Mouse (Mus musculus) adrenal gland, adult 8-10 months (tissue): Measurements from ENCODE around the gene Crhbp. TPM values are rescaled to one million over a fixed set of nuclear protein-coding genes. Genes with fewer than 3 reads are reported as not detected.

ENCODE experiments used
- DNase-seq: peaks from one replicate; pipeline ENCODE4 v3.0.0; 2022
- total RNA-seq, 4 experiments: library from RNA; stranded (reverse); gene quantifications; 2 replicates each; pipeline ENCODE4 v1.2.4; 2022

Crhbp gene
- not detected for total RNA-seq

DNA sequence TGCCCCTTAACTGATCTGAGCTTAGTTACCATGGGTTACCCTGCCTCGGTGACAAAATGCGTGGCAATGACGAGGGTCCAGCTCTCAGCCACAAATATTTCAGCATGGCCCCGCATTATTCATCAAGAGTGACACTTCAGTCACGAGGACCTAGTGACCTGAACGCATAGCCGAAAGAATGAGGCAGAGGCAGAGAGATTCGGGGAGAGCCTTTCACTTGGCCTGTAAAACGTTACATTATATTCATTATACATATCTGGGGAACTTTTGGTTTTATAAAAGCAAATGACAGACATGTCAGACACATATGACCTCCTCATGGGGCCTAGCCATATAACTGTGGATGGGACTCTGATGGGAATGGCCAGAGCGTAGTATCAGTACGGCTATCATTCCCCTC, at the start of gene Crhbp:
Gene Crhbp, minus strand, starts transcription at position 101 of the 400 bp plus-strand sequence.
- no peak for DNase-seq

DNA sequence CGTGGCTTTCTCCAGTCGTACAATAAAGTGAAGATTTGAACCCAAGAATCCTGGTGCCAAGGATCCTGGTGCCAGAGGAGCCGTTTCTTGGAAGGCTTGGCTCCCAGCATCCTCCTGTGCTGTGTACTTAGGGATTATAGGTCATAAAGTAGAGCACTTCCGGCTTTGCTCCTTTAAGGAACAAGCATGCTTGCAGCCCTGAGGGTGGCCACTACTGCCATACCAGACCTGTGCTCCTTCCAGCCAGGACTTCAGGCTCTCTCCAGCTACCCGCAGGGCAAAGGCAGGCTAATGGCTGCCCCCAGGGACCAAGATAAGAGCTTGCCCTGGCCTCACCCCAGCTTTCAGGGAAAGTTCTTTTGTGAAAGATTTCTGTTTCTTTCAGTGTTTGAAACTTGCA, 48.6 kb upstream of the Crhbp start:
- no peak for DNase-seq

DNA sequence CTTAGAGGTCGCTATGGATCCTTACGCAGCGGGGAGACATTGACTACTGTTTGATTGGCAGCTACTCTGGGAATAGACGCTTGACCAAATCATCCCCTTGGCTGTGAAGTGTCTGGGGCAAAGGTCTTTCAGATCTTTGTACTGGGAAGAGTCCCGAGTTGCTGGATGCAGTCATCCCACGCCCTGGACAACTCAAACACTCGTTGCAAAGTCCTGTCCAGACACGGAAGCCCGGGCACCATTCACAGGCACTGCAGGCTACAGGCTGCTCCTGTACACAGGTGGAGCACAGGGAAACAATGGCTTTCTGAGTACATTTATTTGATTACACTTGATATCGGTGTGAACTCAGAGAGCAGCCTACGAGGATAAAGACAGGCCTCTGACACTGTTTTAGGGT, 46.6 kb upstream of the Crhbp start:
- no peak for DNase-seq

DNA sequence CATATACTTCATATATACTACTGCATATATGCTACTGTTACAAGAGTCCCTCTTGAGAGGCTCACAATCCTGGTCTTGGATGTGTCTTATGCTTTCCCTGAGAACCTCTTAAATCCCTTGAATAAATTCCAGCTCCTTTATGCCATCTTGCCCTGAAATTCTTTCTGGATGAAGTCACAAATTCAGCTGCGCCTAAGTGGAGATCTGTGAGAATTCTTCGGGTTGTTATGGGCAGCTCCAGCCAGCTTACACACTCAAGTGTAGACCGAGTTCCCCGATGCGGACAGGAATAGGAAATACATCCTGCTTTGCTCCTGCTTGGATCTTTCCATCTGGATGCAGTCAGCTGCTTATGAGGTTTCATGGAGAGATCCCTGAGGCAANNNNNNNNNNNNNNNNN, 39.9 kb upstream of the Crhbp start:
- no peak for DNase-seq

DNA sequence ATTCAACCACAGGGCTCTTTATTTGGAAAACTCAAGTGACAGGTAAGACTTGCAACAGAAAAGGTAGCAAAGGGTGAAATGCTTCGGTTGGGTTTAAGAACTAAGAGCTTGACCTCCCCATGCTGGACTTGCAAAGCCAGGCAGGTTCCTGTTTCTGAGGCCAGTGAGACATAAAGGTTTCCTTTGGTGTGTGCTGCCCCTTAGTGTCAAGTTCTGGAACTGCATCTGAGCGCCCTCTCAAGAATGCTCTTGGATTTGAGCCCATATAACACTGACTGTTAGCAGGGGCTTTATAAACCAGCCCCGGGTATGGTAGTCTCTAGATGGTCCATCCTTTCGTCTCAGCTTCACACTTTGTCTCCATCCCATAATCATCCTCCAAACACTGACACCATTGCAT, 36.7 kb upstream of the Crhbp start:
- peak; percentile 26 for DNase-seq

DNA sequence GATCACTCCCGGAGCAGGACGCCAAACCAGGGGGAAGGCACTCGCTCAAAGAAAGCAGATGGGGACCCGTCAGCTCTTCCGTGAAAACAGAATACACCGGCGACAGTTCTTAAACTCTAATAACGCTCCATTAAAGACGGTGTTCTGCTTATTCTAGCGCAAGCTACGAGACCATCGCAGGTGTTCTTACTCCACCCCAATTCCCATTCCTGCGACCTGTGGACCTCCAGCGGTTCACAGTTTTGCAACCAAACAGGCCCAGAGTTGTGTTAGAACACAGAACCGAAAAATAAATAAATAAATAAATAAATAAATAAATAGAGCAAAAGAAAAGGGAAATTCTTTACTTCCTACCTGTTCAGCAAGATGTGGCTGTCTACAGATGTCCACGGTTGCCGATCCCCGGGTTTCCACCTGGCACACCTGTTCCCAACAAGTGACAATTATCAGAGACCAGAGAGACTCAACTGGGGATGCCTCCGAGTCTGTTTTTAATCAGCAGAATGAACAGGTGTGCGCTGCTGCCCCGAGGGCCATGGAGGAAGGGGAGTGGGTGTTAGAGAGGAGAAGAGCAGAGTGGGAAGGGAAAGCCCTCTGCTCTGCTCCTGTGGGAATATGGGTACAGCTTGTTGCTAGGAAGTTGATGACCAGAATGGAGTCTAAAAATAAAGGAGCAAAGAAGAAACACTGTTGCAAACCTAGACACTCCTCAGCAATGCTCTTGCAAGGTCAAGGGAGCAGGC, 34.1 kb upstream of the Crhbp start, which contains the start of gene S100z:
Gene S100z, minus strand, starts transcription at position 51 of the 743 bp plus-strand sequence.
- no peak for DNase-seq

DNA sequence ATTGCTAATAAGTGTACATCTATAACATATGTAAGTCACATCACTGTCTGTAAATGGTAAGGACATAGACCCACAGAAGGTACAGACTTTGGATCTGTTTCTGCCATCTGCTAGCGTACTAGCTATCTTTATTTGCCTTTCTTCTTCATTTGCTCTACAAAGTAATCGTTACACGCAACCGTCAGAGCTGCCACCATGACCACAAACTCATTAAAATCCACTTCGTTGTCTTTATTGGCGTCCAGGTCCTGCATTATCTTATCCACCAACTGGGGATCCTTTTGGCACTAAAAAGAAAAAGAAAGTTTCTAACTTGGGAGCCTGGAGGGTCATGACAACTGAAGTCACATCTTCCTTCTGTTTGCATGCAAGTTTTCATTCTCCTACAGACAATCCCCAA, 32.4 kb upstream of the Crhbp start:
- no peak for DNase-seq

DNA sequence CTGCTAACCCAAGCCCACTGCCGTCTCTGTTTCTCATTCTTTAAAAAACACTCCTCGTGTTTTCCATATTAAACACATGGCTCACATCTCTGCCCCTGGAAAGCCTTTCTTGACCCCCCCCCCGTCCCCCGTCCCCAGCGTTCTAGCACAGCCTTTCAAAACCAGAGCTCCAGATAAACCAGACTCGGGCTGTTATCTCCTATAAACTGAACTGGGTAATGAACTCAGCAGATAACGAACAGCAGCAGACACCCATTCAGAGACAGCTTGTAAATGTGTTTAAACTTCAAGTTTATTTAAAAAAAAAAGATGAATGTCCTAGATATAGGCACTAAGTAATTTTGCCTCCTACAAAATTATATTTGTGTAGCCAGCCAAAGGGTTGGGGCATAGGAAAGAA, 30.4 kb upstream of the Crhbp start:
- no peak for DNase-seq

DNA sequence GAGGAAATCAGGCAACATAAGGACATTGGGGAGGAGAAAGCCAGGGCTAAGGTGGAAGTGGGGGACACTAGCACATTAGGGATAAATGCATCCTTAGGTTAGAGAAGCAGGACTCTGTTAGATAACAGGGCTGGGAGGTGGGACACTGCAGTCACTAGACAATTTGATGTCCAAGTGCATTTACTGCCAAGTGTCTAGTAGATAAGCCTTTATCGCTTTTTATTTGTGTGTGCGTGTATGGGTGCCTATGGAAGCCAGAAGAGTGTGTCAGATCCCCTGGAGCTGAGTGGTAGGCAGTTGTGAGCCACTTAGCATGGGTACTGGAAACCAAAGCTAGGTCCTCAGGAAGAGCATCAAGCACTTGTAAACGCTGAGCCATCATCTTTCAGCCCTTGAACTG, 29.6 kb upstream of the Crhbp start:
- DNase-seq = no peak

DNA sequence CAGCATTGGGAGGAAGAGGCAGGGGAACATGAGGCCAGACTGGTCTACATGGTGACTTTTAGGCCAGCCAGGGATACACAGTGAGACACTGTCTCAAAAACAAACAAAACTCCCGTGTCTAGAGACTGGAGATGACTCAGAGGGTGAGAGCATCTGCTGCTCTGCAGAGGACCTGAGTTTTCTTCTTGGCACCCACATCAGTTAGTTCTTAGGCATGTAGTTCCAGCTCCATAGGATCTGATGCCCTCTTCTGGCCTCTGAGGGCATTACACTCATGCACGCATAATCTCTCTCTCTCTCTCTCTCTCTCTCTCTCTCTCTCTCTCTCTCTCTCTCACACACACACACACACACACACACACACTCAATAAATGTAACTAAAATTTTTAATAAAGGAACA, 26.2 kb upstream of the Crhbp start:
- DNase-seq = no peak

DNA sequence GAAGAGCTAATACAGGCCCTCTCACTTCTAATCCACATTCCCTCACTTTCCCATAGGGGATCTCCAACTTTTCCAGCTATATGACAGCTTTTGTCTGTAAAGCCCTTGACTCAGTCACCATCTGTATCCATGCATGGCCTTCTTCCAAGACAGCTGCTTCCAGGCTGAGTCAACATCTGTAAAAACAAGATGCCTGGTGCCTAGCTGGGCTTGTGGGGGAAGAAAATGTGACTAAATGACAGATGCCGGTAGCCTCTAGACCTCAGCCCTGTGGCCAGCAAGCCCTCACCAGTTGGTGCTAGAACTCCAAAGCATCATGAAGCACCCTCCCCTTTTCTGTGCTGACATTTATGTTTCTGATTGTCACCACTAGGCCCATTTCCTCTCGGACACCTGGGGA, 6.8 kb upstream of the Crhbp start:
- no peak for DNase-seq

DNA sequence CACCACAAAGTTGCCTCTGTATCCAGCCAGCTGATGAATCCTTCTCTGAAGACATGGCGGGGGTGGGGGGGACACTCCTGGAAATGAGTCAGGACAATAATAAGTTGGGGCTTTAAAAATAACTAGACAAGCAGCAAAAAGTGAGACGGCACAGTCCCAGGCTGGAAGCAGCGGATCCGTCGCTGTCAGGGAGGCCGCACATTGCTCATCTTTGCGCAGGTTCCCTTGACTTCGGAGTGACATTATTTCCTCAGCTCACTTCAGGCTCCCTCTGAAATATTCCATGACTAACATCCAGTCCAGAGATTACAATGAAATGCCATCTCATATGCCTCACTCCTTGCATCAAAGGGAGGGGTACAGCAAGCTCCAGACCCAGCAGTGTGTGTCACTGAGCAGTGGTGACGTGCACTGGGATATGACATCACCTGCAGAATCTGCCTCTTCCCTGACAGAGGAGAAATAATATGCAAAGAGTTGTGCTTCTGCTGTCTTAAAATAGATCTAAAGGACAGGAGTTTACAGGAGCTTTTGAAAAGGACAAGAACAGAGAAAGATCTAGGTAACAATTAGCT, 6.0 kb upstream of the Crhbp start:
- no peak for DNase-seq

DNA sequence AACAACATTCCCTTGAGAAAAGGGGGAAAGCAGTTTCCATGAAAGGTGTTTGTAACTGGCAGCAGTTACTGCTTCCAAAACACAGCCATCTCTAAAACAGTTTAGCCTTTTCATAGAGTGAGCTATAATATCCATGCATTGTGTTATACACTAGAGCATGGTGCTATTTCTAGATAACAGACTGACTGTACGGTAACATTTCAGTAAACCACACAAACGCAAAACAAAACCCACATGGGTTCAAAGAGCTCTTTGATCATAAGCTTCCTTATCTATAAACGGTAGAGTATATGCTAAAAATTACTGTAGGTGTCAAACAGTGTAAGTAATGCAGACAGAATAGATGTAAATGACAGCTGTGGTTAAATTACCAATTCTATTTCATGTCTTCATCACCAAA, 5.0 kb upstream of the Crhbp start:
- no peak for DNase-seq

DNA sequence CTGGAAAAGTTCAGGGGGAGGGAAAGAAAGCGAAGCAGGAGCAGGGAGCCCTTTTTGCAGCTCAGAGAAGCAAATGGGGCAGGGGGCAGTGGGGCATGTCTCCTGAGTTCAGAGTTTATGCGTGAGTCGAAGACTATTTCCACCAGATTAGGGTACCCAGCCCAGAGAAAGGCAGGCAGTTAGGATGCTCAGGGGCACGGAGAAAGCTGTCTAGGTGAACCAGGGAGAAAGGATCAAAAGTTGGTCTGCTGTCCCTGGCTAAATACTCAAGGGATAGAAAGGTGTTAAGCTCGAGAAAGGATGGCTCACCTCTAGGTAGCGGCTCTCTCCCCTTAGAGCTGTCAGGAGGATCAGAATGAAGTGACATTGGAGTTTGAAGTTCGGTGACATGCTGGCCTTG, 433 bp downstream of the Crhbp start:
- DNase-seq = no peak

DNA sequence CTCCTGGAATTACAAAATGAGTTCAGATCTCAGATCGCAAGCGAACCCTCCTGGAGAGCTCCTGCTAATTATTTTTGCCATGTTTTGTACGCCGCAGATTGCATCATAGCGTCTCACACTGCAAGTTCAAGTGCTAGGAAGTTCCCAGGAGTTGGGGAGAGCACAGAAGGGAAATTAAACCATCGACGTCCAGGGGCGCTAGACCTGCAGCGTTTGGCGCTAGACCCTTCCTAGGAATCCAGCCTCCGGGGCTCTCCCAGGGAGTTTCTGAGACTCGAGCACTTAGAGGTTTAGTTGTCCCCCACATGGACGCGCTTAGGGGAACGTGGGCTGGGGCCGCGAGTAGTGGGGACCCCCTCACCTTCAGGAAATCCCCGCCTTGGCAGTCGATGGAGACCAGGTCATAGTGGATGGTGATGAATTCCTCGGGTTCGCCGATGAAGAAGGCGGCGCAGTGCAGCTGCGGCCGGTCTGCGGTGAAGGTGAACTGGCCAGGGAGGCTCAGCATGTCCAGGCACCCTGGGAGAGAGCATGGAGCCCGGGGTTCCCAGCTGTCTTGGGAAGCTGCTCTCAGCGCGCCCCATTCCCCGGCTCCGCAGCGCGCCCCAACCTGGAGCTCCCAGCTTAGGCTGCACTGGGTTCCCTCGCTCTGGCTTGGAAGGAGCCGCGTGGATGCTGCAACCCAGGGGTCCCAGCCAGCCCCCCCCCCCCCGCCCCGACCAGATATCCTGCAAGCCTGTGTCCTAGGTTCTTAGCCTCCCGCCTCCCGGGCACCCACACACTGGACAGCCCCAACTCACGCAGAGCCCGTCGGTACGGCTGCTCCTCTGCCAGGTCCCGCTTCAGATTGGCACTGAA, 1.1 kb downstream of the Crhbp start:
- DNase-seq = no peak

DNA sequence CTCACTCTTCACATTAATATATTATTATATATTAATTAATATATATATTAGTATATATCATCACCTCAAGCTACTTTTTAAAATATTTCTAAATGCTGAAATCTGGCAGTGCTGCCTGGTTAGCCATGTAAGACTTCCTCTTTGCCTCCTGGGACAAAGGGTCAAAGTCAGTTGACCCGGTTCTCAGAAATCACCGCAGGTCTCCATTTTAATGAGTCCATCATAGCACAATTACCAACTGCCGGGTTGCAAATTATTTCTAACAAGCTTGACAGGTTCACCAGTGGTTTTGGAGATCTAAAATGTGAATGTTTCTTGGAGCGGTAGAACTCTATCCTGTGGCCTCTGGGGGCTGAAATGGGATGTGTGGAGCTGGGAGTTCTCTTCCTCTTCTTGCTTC, 1.8 kb downstream of the Crhbp start:
- DNase-seq = no peak

DNA sequence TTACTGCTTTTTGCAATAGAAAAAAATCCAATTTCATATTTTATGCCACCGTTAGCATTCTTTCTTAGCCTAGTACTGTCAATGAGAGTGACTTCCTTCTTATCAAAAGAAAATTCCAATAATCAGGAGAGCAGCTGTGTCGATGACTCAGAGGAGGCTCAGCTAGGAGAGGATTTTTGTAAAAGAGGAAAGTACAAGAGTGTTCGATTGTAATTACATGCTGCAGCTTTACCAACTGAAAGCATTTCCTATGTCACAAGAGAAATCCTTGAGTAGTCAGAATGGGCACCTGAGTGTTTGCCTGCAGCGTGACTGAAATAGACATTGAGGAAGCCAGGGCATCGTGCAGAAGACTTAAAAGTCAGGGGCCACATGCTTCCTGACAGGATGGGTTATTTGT, 5.2 kb downstream of the Crhbp start:
- no peak for DNase-seq

DNA sequence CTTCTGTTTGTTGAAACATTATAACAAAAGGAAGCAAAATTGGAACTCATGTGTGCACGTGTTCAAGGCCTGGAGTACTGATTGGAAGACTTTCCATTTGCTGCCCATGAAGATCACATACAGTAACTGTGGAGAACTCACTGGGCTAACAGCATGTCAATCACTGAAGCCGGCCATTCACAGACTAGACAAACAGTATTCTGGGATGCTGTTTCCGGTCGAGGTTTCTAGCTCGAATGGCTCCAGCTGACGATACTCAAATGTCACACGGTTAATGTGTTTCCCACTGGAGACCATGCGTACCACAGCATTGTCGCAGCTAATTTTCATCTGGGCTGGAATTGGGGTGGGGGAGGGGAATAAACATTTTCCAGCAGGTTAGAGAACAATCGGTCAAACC, 13.0 kb downstream of the Crhbp start:
- DNase-seq = no peak

DNA sequence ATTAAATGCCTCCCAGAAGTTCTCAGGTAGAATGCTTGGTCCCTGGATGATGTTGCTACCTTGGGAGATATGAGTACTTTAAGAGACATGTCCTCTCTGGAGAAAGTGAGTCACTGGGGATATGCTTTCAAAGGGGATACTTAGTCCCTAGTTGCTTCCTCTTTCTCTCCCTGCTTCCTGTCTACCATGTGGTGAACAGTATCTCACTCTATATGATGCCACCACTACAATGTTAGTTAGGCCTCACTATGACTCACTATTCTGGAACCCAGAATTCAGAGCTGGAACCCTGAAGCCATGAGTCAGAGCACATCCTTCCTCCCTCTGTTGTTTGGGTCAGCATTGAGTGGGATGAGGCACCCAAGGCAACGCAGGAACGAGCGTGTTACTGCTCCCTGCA, 17.2 kb downstream of the Crhbp start:
- DNase-seq = no peak

DNA sequence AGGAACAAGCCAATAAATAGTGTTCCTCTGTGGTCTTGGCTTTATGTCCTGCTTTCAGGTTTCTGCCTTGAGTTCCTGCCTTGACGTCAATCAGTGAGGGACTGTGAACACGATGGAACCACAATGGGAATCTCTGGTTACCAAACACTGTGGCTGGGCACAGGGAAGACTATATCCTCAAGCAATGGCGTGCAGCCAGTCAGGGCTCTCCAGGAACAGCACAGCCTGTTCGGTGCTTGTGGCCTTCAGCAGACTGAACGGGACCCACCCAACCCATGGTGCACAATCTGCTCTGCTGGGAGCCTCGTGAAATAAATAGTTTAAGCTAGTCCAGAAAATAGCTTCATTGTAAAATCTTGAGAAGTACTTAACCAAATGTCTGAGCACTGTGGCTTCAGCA, 18.3 kb downstream of the Crhbp start:
- no peak for DNase-seq

DNA sequence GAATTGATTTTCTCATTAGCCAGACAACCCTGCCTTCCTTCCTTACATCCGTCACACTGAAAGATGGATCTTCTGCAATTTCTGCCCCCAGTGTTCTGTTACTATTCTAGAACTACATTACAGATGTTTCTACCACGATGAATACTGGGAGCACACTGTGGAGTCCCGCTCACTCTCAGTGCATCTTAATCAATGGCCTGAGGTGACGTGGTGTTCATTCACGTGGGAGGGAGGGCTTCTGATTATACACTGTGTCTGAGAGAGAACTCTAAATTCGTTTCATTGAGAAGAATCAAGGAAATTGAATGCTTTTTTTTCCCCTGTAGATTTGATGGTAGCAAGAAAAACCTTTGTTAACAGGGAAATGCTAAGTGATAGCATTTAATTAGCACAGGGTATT, 19.2 kb downstream of the Crhbp start:
- no peak for DNase-seq

DNA sequence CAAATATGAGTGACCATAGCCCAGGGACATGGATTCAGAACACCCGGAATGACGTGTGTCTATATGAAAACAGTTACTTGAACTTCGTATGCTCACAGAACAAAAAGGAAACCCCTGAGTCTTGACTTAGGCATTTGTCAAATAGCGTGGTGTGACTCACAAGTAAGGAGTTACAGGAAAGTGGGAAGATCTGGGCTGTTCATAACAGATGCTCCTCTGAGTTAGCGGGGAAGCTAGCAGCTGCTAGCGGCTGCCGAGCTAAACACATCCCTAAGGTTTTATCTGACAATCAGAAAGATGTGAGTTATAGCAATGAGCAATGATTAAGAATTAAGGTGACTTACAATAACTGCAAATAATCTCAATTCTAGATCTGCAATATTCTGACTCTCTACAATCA, 19.8 kb downstream of the Crhbp start:
- DNase-seq = no peak

DNA sequence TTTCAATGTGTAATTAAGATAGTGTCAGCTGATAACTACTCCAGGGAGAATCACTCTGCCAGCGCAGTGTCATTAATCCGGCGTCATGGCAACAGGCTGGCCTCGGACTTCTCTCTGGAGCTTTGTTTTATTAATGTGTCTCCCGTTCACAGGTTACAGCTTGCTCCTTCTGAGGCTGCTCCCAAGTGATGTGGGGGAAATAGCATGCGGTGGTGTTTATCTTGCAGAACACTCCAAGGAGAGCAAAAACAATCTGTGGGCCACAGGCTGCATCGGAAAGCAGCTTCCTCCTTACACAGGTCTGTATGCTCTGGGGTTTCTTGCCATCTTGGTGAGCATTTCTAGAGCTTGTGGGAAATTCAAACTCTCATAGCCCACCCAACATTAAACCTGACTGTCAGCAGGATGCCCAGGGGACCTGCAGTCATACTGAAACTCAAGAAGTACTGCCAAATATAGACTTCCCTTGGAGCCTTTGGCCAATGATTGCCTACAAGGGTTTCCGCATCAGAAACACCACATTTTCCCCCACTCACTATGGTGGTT, 25.4 kb downstream of the Crhbp start:
- DNase-seq = no peak
